Mouse (Mus musculus): ENCODE data around the gene Chst3. TPM values are rescaled to one million over a fixed set of nuclear protein-coding genes. Genes with fewer than 3 reads are reported as not detected.
A peak's percentile ranks its signal among the peaks of the same experiment; 100 is the strongest.
"Not testable (repeated sequence)": the region's sequence is repeated elsewhere in the genome, so short reads cannot be mapped to it uniquely, and the experiment has no call there.

Gene Chst3
- total RNA-seq, 4 experiments from 2014 or later: 0.65 to 1.2 (median 0.80) TPM

- not testable (repeated sequence) for DNase-seq (ENCODE audit: low spot score)
These were observed 56.7 kb downstream of the Chst3 start for GRCm38 (mm10) chr10:60162184-60162972.

GRCm38 (mm10) chr10:60161397-60161796 is 57.7 kb downstream of the Chst3 start:
- not testable (repeated sequence) for DNase-seq (ENCODE audit: low spot score)

GRCm38 (mm10) chr10:60158144-60158543 is 60.9 kb downstream of the Chst3 start:
- no peak for DNase-seq (ENCODE audit: low spot score)

- DNase-seq (ENCODE audit: low spot score): no peak
These were observed 63.0 kb downstream of the Chst3 start for GRCm38 (mm10) chr10:60156016-60156415.

GRCm38 (mm10) chr10:60151107-60151663 is 67.9 kb downstream of the Chst3 start:
- DNase-seq (ENCODE audit: low spot score): no peak

GRCm38 (mm10) chr10:60148087-60148486 is 71.0 kb downstream of the Chst3 start:
- peak; percentile 75 for DNase-seq (ENCODE audit: low spot score)

- DNase-seq (ENCODE audit: low spot score): peak; percentile 19
These were observed 71.5 kb downstream of the Chst3 start for GRCm38 (mm10) chr10:60147510-60148047.

- no peak for DNase-seq (ENCODE audit: low spot score)
These were observed 77.4 kb downstream of the Chst3 start for GRCm38 (mm10) chr10:60141656-60142160.

GRCm38 (mm10) chr10:60140751-60141150 is 78.3 kb downstream of the Chst3 start:
- no peak for DNase-seq (ENCODE audit: low spot score)

GRCm38 (mm10) chr10:60138680-60139079 is 80.4 kb downstream of the Chst3 start:
- DNase-seq (ENCODE audit: low spot score): no peak

GRCm38 (mm10) chr10:60136935-60137334 is 82.1 kb downstream of the Chst3 start:
- no peak for DNase-seq (ENCODE audit: low spot score)

- not testable (repeated sequence) for DNase-seq (ENCODE audit: low spot score)
These were observed 83.0 kb downstream of the Chst3 start for GRCm38 (mm10) chr10:60136010-60136409.

GRCm38 (mm10) chr10:60134201-60134600 is 84.9 kb downstream of the Chst3 start:
- no peak for DNase-seq (ENCODE audit: low spot score)

- no peak for DNase-seq (ENCODE audit: low spot score)
These were observed 85.6 kb downstream of the Chst3 start for GRCm38 (mm10) chr10:60133501-60133900.

Small RNAs within 50 kb of the gene (microRNA-seq; reads per million reads assigned to microRNA genes)
- not detected for gene Gm22117

Other genes starting within 250 kb of the Chst3 start
- gene Ascc1, start 216.5 kb downstream of the Chst3 start, total RNA-seq (2022): 10 to 100 TPM; 22.3 to 26.7 (median 24.4) TPM
- 10 to 100 TPM; 59.0 to 88.1 (median 74.3) TPM for gene Anapc16, start 216.1 kb downstream of the Chst3 start, total RNA-seq (2022)
- gene Spock2, start 113.0 kb downstream of the Chst3 start, total RNA-seq (2022): 10 to 100 TPM; 12.2 to 24.8 (median 14.4) TPM
- 1,000 to 10,000 TPM; 1,268 to 1,360 (median 1,315) TPM for gene Psap, start 58.4 kb upstream of the Chst3 start, total RNA-seq (2022)
- gene Vsir, start 127.6 kb upstream of the Chst3 start, total RNA-seq (2022): 10 to 100 TPM; 11.2 to 19.9 (median 15.0) TPM
- not detected for gene Gm17455, start 180.5 kb upstream of the Chst3 start, total RNA-seq (2022)

Measured in heart, adult 8-10 months (tissue).